Mouse (Mus musculus): ENCODE measurements around the gene Ythdf1. TPM values are rescaled to one million over a fixed set of nuclear protein-coding genes. Genes with fewer than 3 reads are reported as not detected.
A peak's percentile ranks its signal among the peaks of the same experiment; 100 is the strongest.

Ythdf1 gene
- polyA plus RNA-seq, 1 experiment from 2014 or later, result 52.0 TPM

DNA sequence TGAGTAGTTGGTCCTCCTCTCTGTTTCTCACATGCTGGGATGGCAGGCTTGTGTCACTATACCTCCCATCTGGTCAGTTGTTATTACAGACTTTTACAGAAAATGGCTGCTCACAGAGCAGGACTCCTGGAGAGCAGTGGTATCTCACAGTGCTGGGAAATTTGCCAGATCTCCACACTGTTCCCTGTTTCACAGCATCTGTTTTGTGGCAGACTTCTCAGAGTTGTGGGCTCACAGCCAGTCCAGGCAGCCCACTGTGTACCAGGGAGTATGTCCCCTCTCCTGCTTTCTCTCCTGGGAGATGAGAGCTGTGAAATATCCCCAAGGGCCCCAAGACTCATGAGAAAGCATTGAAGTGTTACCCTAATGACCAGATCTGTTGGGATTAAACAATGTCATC, 21.1 kb upstream of the Ythdf1 start:
- H3K27me3 ChIP-seq (replicated peaks), result no peaks in the 10 kb centered on the region
- no peak for ATAC-seq (replicated peaks)
- H3K9ac ChIP-seq, result no peak overlapping the region
- H3K27ac ChIP-seq, result no peak overlapping the region
- H3K4me3 ChIP-seq, result no peak overlapping the region
- no peak overlapping the region for H3K4me2 ChIP-seq
- no peaks in the 10 kb centered on the region for H3K9me3 ChIP-seq
- no peaks in the 10 kb centered on the region for H3K4me1 ChIP-seq
- 0 out of 2 replicates have a peak, but pooled peaks cover 6% of the 10 kb centered on the region for H3K36me3 ChIP-seq (replicated peaks)

DNA sequence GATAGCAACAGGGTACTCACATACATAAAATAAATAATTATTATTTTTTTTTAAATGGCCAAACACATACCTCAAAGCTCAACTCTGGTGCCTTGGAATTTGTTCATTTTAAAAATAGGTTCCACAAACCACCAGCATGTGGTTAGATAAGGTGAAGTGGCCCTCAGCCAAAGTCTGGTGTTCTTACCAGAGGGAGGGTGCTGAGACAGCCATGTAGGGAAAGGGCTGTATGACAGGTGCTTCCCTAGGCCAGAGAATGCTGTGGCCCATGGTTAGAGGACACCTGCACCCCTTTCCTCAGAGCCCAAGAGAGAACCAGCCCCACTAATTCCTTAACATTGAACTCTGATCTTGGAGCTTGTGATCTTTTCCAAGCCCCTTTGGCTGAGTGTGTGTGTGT, 19.4 kb upstream of the Ythdf1 start:
- no peak overlapping the region for H3K4me3 ChIP-seq
- ATAC-seq (replicated peaks), result no peak
- no peak overlapping the region for H3K4me2 ChIP-seq
- H3K9me3 ChIP-seq, result no peaks in the 10 kb centered on the region
- no peak overlapping the region for H3K27ac ChIP-seq
- no peaks in the 10 kb centered on the region for H3K4me1 ChIP-seq
- 0 out of 2 replicates have a peak, but pooled peaks cover 10% of the 10 kb centered on the region for H3K36me3 ChIP-seq (replicated peaks)
- H3K9ac ChIP-seq, result no peak overlapping the region
- H3K27me3 ChIP-seq (replicated peaks), result no peaks in the 10 kb centered on the region

- no peak for ATAC-seq (replicated peaks)
- H3K9me3 ChIP-seq, result no peaks in the 10 kb centered on the region
- H3K4me3 ChIP-seq, result no peak overlapping the region
- WGBS, result 80% methylated on average over 1 of the region's 1 CpGs
- no peak overlapping the region for H3K9ac ChIP-seq
- H3K4me2 ChIP-seq, result no peak overlapping the region
- H3K27me3 ChIP-seq (replicated peaks), result no peaks in the 10 kb centered on the region
- H3K4me1 ChIP-seq, result no peaks in the 10 kb centered on the region
- 0 out of 2 replicates have a peak, but pooled peaks cover 4% of the 10 kb centered on the region for H3K36me3 ChIP-seq (replicated peaks)
- no peak overlapping the region for H3K27ac ChIP-seq
Measured at GRCm38 (mm10) chr2:180932418-180932817, 11.7 kb upstream of the Ythdf1 start.

DNA sequence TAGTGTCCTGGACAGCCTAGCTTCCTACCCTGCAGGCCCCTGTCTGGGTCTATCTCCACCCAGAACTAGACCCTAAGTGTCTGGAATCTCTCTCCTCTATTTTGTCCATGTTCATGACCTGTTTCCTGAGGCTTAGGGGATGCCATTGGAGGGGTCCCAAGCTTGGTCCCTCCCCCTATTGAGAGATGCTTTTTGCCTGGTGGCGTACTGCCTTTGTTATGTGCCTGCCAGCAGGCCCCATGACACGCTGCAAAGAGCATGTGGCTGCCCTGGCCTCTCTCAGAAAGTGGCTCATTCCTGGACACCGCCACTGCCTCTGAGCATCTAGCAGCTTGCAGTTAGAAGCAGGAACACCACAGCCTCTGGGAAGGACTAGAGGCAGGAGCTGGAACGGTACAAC, 8.0 kb upstream of the Ythdf1 start, which contains the start of gene Birc7:
TSS of gene Birc7 (plus strand) at position 301 of the 400 bp plus-strand sequence.
- H3K9me3 ChIP-seq, result no peaks in the 10 kb centered on the region
- no peak within 1 kb of the TSS for H3K4me3 ChIP-seq
- ATAC-seq (replicated peaks), result no peak
- H3K4me1 ChIP-seq, result no peaks in the 10 kb centered on the region
- no peaks in the 10 kb centered on the region for H3K36me3 ChIP-seq (replicated peaks)
- WGBS, result 41% methylated on average over 4 of the region's 4 CpGs
- no peak within 1 kb of the TSS for H3K9ac ChIP-seq
- H3K27me3 ChIP-seq (replicated peaks), result no peaks in the 10 kb centered on the region
- no peak within 1 kb of the TSS for H3K27ac ChIP-seq
- H3K4me2 ChIP-seq, result no peak within 1 kb of the TSS

- ATAC-seq (replicated peaks), result no peak
- H3K27me3 ChIP-seq (replicated peaks), result no peaks in the 10 kb centered on the region
- 3% methylated on average over 4 of the region's 4 CpGs for WGBS
Measured at GRCm38 (mm10) chr2:180925176-180925575, 4.4 kb upstream of the Ythdf1 start.

GRCm38 (mm10) chr2:180922739-180923138, 2.0 kb upstream of the Ythdf1 start:
- Histone ChIP-seq H3K9me3 (no peaks in the 10 kb centered on the region), H3K9ac (no peak overlapping the region), H3K27ac (no peak overlapping the region), H3K4me1 (peaks cover 25% of the 10 kb centered on the region), H3K36me3 (replicated peaks) (peaks cover 7% of the 10 kb centered on the region; the same call in 1 of the 2 replicates), H3K4me3 (no peak overlapping the region), H3K4me2 (no peak overlapping the region), H3K27me3 (replicated peaks) (no peaks in the 10 kb centered on the region)
- WGBS, result 90% methylated on average over 6 of the region's 6 CpGs
- no peak for ATAC-seq (replicated peaks)

More at GRCm38 (mm10) chr2:180925176-180925575, 4.4 kb upstream of the Ythdf1 start:
- Histone ChIP-seq H3K9ac (no peak overlapping the region), H3K9me3 (no peaks in the 10 kb centered on the region), H3K4me2 (no peak overlapping the region), H3K36me3 (replicated peaks) (no peaks in the 10 kb centered on the region), H3K4me3 (no peak overlapping the region), H3K4me1 (peaks cover 6% of the 10 kb centered on the region; the same call in 1 of the 2 replicates), H3K27ac (no peak overlapping the region)

- under 1% methylated on average over 61 of the region's 61 CpGs for WGBS
- peaks cover 19% of the 10 kb centered on the region; the same call in 1 of the 2 replicates for H3K36me3 ChIP-seq (replicated peaks)
- peak overlapping the region; percentile 84 for H3K4me3 ChIP-seq
- peak overlapping the region; percentile 75 for H3K4me2 ChIP-seq
- peak; percentile 70 for ATAC-seq (replicated peaks)
- H3K9me3 ChIP-seq, result no peaks in the 10 kb centered on the region
- no peaks in the 10 kb centered on the region for H3K27me3 ChIP-seq (replicated peaks)
- H3K4me1 ChIP-seq, result peaks cover 38% of the 10 kb centered on the region
- H3K27ac ChIP-seq, result peak overlapping the region; percentile 77
- H3K9ac ChIP-seq, result peak overlapping the region; percentile 93
Measured at GRCm38 (mm10) chr2:180919913-180920809, 588 bp downstream of the Ythdf1 start.

GRCm38 (mm10) chr2:180915886-180916433, 4.8 kb downstream of the Ythdf1 start:
- ATAC-seq (replicated peaks), result no peak
- Histone ChIP-seq H3K9me3 (no peaks in the 10 kb centered on the region), H3K27me3 (replicated peaks) (no peaks in the 10 kb centered on the region), H3K4me3 (no peak overlapping the region), H3K27ac (no peak overlapping the region), H3K36me3 (replicated peaks) (peaks cover 41% of the 10 kb centered on the region), H3K4me2 (no peak overlapping the region), H3K4me1 (peaks cover 33% of the 10 kb centered on the region), H3K9ac (peak overlapping the region; percentile 12; the same call in 1 of the 2 replicates)
- WGBS, result 84% methylated on average over 3 of the region's 3 CpGs

- Histone ChIP-seq H3K4me2 (no peak overlapping the region), H3K4me1 (peaks cover 17% of the 10 kb centered on the region), H3K36me3 (replicated peaks) (peaks cover 42% of the 10 kb centered on the region), H3K9ac (no peak overlapping the region), H3K9me3 (no peaks in the 10 kb centered on the region), H3K27me3 (replicated peaks) (no peaks in the 10 kb centered on the region), H3K4me3 (no peak overlapping the region), H3K27ac (no peak overlapping the region)
- ATAC-seq (replicated peaks), result no peak
- WGBS, result 92% methylated on average over 12 of the region's 12 CpGs
Measured at GRCm38 (mm10) chr2:180910928-180911327, 9.8 kb downstream of the Ythdf1 start.

- Histone ChIP-seq H3K27ac (no peak overlapping the region), H3K4me3 (no peak overlapping the region), H3K4me2 (no peak overlapping the region), H3K27me3 (replicated peaks) (no peaks in the 10 kb centered on the region), H3K36me3 (replicated peaks) (peaks cover 17% of the 10 kb centered on the region), H3K9me3 (no peaks in the 10 kb centered on the region), H3K4me1 (peaks cover 16% of the 10 kb centered on the region), H3K9ac (no peak overlapping the region)
- 0 out of 2 replicates have a peak, but pooled peaks have one; percentile 53 for ATAC-seq (replicated peaks)
- 67% methylated on average over 5 of the region's 5 CpGs for WGBS
Measured at GRCm38 (mm10) chr2:180905556-180906221, 15.1 kb downstream of the Ythdf1 start.

- no peak for ATAC-seq (replicated peaks)
- peaks cover 16% of the 10 kb centered on the region for H3K4me1 ChIP-seq
- no peaks in the 10 kb centered on the region for H3K27me3 ChIP-seq (replicated peaks)
- H3K36me3 ChIP-seq (replicated peaks), result peaks cover 13% of the 10 kb centered on the region
- no peak overlapping the region for H3K4me3 ChIP-seq
- no peak overlapping the region for H3K9ac ChIP-seq
- H3K27ac ChIP-seq, result no peak overlapping the region
- no peaks in the 10 kb centered on the region for H3K9me3 ChIP-seq
- 94% methylated on average over 18 of the region's 18 CpGs for WGBS
- no peak overlapping the region for H3K4me2 ChIP-seq
Measured at GRCm38 (mm10) chr2:180904435-180905208, 16.1 kb downstream of the Ythdf1 start.

Data from midbrain, embryonic 15.5 days (tissue).